Mouse (Mus musculus): ENCODE data around the gene Dmgdh. TPM values are rescaled to one million over a fixed set of nuclear protein-coding genes. Genes with fewer than 3 reads are reported as not detected.

Dmgdh gene
- total RNA-seq (2015) (not detected in 2 replicates), total RNA-seq (2017) (not detected in 2 replicates)

DNA sequence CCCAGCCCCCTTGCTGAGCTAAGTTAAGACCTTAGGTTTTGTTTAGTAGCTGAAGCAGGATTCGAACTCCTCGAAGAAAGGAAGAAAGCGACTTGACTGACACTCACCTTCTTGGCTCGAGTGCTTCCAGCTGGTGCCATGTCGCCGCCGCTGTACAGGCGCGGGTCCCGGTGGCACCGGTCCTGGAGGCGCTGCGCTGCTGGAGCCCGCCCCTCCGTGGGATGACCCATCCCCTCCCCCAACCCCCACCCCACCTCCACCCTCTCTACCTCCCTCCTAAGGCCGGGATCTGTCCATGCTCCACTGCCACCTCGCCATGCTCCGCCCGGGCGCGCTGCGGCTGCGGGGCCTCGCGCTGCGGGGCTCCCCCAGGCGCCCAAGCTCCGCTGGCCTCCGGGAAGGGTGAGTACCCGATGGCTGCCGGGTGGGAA is at the start of gene Dmgdh, which contains the start of gene Bhmt2:
Dmgdh (plus strand) TSS at position 303 of the 431 bp plus-strand sequence.
Bhmt2 (minus strand) TSS at position 172 of the 431 bp plus-strand sequence.
- no peak for ATAC-seq (replicated peaks; ENCODE audit: poor library complexity)

DNA sequence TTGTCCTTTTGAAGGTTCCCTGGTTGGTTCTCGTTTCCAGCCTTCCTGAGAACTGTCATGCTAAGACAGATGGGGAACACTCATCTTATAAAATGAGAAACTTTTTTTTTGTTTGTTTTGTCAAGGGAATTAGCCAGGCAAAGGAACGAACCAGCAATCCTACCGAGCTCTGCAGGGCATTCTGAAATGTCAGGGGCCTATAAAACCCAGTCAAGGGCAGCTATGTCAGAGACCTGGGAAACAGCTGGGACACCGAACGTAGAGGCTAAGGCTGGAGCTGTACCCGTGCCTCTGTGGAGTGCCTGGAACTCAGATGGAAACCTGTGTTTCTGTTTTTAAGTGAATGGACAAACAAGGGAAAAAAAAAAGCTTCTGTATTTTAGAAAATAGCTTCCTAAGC is 45.4 kb upstream of the Dmgdh start:
- no peak for ATAC-seq (replicated peaks; ENCODE audit: poor library complexity)

DNA sequence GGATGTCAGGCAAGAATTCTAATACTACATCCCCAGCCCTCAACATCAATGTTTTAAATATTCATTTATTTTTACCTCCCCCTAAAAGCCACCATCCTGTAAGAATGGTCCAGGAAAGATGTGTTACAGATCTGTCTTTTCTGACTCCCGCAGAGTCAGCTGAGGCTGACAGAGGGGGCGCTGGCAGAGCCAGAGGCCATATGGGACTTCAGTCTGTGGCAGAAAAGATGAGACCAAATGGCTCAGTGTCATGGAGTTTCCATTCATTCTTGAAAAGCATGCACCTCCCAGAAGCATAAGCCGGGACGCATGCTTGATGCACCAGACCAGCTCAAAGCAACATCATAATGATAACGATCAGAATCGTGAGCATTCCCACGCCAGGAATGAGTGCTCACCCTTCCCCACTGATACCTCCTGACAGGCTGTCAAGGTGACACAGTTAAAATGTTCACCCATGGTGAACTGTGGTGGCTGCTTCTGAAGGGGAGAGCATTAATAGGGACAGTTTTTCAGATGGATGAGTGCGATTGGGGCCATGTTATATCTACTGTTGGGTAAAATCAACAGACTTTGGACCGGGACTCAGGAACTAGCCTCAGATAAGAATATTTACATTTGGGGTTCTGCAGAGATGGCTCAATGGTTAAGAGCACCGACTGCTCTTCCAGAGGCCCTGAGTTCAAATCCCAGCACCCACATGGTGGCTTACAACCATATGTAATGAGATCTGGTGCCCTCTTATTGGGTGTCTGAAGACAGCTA is 43.1 kb upstream of the Dmgdh start:
- ATAC-seq (replicated peaks; ENCODE audit: poor library complexity), result no peak

DNA sequence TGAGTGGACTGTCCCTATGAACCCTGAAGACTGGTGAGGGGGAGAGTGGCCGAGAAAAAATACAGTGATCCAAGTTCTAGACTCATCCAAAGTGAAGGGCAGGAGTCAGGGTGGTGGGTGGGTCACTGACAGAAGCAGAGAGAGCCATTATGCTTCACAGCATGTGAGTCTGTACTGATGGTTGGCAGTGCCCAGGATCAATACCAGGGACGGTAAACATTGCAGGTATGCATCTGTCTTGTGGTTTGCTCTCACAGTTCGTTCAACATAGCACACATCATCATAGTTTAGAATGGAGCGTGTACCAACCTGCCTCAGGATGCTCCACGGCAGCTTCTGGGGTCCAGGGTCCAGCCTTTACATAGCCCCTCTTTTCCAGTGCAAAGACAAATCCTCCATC is 41.3 kb upstream of the Dmgdh start:
- ATAC-seq (replicated peaks; ENCODE audit: poor library complexity), result no peak

DNA sequence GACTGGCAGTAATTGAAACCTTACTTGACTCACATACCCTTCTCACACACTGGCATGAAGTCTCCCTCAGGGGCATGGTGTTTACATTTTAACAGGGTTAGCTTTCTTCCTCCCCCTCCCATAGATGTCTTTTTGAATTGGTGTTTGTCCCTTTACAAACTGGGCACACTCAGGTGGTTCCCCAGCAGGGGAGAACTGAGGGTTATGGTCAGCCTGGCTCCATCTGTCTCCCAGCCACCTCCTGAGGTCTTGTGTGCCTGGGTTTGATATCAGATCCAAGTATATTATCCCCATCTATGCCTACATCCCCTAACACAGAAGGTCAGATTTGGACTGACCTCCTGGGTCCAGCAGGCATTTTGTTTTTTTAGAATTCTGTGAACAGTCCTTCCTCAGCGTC is 37.7 kb upstream of the Dmgdh start:
- ATAC-seq (replicated peaks; ENCODE audit: poor library complexity), result no peak

DNA sequence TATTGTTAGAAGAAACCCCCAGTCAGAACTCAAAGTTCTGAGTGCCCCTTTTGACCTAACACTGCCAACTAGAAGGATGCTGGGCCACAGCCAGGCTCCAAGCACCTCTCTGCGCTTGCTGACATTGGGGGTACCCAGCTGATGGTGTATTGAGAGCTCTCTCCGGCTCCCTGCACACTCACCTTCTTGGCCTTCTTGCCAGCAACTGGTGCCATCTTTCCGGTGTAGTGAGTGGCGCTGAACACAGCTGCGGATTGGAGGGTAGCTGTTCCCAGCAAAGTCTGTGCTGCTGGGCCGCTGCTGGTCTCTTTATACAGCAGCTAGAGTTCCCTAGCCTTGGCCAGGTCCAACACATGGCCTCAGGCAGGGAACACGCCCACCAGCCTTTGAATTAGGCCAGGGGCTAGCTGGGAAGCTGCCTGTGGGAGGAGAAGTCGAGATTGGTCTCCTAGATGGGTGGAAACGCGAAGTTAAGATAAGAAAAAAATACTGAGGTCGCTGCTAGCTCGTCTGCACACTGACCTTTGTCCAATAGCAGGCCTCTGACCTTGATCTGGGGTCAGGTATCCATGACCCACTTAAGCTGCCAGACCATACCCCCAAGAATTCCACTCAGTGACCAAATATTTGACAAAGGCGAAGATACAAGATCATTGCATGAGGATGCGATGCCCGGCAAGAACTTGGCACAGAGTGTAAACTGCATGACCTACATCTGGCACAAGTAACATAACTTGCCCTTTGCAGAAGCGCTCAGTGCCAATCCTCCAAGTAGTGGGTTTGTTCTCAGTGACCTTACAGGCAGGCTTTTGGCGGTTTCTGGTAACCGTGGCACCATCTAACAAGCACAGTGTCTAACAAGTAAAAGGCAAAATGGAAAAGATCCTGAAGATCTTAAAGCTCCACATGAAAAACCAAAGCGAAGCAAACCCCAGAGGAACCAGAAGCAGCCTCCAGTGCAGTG is 36.7 kb upstream of the Dmgdh start, which contains the start of gene Bhmt:
Bhmt (minus strand) TSS at position 680 of the 964 bp plus-strand sequence.
- ATAC-seq (replicated peaks; ENCODE audit: poor library complexity), result no peak

DNA sequence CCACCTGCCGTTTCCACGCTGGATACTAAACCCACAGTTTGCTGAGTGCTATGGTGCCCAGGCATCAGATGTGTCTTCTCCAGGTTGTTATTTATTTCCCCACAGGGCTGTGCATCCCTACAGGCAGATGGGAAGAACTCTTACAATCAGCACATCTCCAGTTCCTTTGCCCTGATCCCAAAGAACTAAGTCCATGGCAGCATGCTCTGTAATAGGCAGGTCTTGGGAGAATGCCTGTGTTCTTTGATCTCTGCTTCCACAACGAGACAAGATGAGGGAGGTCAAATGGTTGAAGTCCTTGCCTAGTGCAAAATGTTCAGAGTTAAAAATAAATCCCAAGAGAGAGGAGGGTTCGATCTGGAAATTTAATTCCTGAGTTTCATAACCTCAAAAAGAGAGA is 34.6 kb upstream of the Dmgdh start:
- no peak for ATAC-seq (replicated peaks; ENCODE audit: poor library complexity)

DNA sequence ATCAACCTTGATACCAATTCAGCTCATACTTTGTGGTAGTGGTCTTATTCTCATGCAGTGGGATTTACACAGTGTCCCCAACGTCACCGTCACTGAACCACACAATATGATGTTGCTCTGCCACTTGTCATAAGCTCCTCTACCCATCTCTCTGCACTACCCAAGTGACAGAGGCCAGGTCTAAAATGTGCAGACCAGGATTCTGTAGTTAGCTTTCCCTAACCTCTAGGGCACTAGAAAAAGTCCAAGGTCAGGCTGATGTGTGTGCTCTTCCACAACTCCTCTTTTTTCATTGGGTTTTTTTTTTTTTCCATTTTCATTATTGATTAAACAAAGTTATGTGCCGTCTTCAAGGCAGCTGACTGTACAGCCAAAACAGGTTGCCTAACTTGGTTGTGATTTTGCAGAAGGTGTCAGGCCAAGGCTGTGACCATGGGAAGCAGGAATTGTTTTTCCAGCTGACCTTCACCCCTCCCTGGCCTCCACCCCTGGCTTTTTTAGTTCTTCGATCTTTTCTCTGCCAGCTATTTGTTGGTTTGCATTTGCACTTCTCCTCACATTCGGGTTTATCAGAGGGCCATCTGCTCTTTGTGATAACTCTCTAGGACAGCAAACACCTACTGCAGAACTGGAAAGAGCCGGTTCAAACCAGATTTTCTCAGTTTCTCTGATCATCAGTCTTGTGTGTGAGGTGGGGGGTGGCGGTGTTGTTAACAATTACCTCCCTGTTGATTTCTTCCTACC is 25.7 kb upstream of the Dmgdh start:
- no peak for ATAC-seq (replicated peaks; ENCODE audit: poor library complexity)

DNA sequence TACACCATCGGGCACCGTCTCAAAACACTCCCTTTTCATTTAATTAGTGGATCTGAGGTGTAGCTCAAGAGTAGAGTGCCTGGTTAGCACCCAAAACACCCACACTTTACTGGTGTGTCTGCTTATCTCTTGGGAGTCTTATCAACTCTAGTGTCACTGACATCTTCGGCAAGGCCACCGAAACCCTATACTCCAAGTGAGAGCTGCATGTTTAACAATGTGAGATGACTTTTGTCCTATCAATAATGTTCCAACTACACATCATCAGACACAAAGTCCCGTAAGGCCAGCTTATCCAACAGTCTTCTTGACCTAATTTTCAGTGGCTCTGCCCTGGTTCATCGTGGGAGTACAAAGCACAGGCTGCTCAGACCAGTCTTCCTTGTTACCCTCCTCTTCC is 20.9 kb upstream of the Dmgdh start:
- no peak for ATAC-seq (replicated peaks; ENCODE audit: poor library complexity)

DNA sequence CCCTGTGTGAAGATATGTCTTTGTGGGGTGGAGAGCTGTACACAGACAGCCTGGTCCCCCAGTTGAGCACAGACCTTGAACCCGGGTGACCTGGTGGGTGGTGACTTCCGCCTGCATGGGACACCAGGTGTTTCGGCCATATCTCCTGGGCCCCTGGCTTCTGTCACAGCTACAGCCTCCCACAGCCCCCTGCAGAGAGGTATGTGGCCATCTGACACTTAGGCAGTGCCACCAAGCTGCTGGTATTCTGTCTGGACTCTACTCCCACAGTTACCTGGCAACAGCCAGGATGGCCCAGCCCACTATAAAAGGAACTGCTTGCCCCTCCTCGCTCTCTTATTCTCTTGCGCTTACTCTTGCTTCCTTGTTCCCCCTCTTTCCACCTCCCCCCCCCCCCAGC is 16.3 kb upstream of the Dmgdh start:
- ATAC-seq (replicated peaks; ENCODE audit: poor library complexity), result no peak

DNA sequence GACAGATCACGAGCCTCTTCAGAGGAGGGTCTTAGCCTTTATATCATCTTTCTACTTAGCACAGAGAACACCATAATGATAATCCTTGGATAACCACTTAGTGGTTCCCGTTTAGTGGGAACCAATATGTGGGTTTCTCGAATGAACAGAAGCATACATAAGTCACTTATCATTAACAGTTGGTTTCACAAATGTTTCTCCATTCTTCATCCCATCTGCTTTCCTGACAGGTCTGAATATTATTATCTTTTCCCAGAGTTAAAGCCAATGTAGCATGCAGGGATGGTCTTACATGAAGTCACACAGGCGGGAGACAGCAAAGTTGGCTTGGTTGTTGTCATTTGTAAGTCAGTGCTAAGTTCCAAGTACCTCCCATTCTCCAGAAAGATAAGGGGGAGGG is 6.6 kb upstream of the Dmgdh start:
- ATAC-seq (replicated peaks; ENCODE audit: poor library complexity), result no peak

DNA sequence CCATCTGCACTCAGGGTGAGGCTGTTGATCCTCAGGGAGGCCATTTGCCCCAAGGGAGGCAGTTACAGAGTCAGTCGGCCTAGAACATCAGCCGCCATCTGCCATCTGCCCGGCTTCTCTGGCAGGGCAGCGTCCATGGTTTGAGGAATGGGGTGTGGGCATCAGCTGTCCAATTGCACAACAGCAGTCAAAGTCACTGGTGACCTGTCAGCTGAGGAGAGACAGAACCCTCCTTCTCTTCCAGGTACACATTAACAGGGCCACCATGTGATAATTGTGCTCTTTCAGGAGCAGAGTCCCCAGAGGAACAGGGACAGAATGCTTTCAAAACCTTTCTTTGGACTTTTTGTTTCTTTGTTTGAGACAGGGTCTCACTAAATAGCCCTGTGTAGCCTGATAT is 1.9 kb upstream of the Dmgdh start:
- ATAC-seq (replicated peaks; ENCODE audit: poor library complexity), result no peak

DNA sequence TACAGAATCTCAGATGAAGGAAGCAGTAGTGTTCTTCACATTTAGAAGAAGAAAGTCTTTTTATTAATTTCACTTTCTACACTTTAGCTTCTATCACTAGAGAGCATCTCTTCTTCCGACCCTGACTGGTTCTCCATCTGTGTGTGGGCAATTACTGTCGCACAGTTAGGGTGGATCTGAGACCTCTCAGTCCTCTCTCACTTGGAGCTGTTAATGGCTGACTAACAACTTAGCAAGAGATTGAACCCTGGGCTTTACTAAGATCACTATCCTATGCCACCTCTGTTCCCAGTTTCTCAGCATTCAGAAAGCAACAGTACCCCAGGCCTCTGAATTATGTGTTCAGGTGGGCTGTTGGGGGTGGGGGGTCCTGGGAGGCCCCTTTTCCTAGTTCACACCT is 937 bp upstream of the Dmgdh start:
- ATAC-seq (replicated peaks; ENCODE audit: poor library complexity), result no peak

DNA sequence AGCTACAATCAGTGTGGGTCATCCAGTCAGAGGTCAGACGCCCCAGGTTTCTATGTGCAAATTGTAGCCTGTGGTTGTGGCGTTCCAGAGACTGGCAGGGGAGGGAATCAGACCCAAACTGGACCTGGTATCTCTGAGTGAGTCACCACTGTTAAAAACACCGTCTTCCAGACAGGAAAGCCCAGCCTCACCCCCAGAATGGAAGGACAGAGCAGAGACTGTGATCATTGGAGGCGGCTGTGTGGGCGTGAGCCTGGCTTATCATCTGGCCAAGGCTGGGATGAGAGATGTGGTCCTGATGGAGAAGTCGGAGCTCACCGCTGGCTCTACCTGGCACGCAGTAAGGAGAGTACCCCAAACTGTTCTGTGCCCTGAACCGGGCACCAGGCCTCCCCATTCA is 2.6 kb downstream of the Dmgdh start:
- ATAC-seq (replicated peaks; ENCODE audit: poor library complexity), result no peak

DNA sequence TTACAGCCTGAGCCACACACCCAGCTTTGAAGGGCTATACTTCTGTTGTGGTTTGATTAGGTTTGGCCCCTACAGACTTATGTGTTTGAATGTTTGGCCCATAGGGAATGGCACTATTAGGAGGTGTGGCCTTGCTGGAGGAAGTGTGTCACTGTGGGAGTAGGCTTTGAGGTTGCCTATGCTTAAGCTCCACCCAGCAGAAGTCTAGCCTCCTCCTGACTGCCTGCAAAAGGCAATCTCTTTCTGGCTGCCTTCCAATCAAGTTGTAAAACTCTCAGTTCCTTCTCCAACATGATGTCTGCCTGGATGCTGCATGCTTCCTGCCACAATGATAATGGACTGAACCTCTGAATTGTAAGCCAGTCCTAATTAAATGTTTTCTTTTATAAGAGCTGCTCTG is 9.1 kb downstream of the Dmgdh start:
- ATAC-seq (replicated peaks; ENCODE audit: poor library complexity), result peak; percentile 77

DNA sequence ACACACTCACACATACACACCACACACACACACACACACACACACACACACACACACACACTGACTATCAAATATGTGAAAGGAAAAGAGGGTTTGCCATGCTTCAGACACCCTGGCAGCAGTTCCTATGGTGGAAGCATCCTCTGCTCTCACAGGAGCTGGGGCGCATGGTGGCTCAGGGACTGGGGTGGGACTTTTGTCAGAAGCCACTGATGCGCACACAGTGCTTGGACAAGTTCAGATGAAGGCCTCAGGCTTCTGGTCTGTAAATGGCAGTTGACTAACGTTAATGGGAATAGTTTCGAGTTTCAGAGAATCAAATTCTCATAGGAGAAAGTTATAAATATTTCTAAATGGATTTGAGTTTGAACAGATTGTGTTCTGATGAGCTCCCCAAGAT is 11.0 kb downstream of the Dmgdh start:
- ATAC-seq (replicated peaks; ENCODE audit: poor library complexity), result no peak

DNA sequence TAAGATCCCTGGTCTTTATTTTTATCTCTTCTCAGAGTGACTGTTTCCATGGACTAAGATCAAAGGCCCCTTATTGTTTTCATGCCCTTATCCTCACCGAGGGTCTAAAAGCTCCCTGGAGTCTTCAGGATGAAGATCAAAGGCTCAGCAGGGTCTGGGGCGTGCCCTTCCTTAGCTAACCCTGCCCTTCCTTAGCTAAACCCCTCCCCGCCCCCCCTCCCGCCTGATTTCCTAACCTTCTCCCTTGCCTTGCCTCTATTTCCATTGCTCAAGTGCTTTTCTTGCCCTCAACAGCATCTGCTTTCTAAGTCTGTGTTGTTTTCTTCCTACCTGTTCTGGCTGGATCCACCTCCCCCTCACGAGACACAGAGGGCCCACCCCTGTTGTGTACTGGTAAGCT is 13.1 kb downstream of the Dmgdh start:
- ATAC-seq (replicated peaks; ENCODE audit: poor library complexity), result no peak

DNA sequence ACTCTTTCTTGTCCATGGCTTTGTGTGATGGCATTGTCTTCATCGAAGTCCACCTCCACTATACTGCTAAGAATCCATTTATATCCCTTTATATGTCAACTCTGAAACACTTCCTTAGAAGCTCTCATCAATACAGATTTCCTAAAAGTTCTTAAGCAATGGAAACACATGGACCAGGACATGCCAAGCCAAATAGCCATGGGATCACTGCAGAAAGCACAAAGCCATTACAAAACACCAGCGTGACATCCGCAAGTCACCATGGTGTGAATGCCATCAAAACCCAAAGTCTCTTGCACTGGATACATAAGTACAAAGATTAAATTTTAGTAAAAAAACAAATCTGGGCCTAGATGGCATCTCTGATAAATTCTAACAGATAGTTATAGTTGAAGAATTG is 15.3 kb downstream of the Dmgdh start:
- no peak for ATAC-seq (replicated peaks; ENCODE audit: poor library complexity)

DNA sequence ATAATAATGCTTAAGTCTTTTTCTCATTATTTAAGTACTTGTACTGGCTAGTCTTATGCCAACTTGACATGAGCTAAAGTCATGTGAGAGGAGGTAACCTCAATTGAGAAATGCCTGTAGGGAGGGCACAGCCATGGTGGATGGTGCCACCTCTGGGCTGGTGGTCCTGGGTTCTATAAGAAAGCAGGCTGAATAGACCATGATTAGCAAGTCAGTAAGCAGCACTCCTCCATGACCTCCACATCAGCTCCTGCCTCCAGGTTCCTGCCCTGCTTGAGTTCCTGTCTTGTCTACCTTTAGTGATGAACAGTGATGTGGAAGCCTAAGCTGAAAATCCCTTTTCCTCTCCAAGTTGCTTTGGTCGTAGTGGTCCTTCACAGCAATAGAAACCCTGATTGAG is 16.6 kb downstream of the Dmgdh start:
- no peak for ATAC-seq (replicated peaks; ENCODE audit: poor library complexity)

DNA sequence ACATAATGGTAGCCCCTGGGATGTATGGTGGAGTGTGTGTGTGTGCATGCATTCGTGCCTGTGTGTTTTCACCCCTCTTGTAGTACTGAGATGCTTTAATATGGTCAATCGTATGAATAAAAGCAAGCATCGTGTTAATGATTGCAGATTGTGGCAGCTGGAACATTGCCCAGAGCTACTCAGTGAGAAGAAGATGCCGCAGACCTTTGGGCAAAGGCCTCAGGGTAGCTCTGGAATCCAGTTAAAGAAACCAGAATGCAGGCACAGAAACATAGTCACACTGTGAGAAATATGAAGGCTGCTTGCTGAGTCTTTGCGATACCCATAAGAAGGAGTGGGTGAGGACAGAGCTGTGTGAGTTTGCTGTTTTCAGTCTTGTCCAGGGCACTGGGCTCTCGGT is 24.6 kb downstream of the Dmgdh start:
- no peak for ATAC-seq (replicated peaks; ENCODE audit: poor library complexity)

DNA sequence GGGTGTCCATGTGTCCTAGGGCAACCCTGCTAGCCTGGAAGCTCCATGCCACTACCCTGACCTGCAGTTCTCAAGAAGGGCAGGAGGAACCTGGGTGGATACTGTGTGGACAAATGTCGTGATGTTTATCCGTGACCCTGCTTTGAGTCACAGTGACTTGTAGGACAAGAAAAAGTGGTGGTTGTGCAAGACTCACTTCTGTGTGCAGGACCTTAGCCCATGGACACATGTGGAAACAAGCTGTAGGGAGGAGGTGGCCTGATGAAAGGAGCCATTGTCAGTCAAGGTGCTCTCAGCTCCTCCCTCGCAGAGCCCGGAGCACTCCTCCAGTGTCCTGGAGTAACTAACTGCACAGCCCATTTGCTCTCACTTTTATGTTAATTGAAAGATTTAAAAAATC is 31.5 kb downstream of the Dmgdh start:
- ATAC-seq (replicated peaks; ENCODE audit: poor library complexity), result no peak

Data from megakaryocyte progenitor cell, adult 5-6 weeks (primary cell).